Mouse (Mus musculus): ENCODE results near the gene Aicda. TPM values are rescaled to one million over a fixed set of nuclear protein-coding genes. Genes with fewer than 3 reads are reported as not detected.
A peak's percentile ranks its signal among the peaks of the same experiment; 100 is the strongest.

The Aicda gene
- polyA plus RNA-seq, 1 experiment from 2014 or later, result 0.20 TPM

- Histone ChIP-seq H3K36me3 (ENCODE audit: control insufficient read depth, insufficient read depth) (no peaks in the 10 kb centered on the region), H3K4me1 (replicated peaks; ENCODE audit: control insufficient read depth, insufficient read depth, low read length) (no peaks in the 10 kb centered on the region)
Observed at GRCm38 (mm10) chr6:122543574-122543973, 10.0 kb upstream of the Aicda start.

GRCm38 (mm10) chr6:122544672-122545071 is 8.9 kb upstream of the Aicda start:
- Histone ChIP-seq H3K27ac (ENCODE audit: low read length) (no peak overlapping the region), H3K4me3 (replicated peaks; ENCODE audit: low read length) (no peak overlapping the region), H3K4me1 (replicated peaks; ENCODE audit: control insufficient read depth, insufficient read depth, low read length) (no peaks in the 10 kb centered on the region), H3K27me3 (replicated peaks; ENCODE audit: control insufficient read depth, insufficient read depth, low read length) (no peaks in the 10 kb centered on the region), H3K4me2 (ENCODE audit: low read length) (no peak overlapping the region), H3K9ac (replicated peaks; ENCODE audit: low read depth, low read length) (no peak overlapping the region), H3K36me3 (ENCODE audit: control insufficient read depth, insufficient read depth) (no peaks in the 10 kb centered on the region), H3K9me3 (ENCODE audit: control insufficient read depth, low read length) (no peaks in the 10 kb centered on the region)
- ATAC-seq, result no peak
- 100% methylated on average over 1 of the region's 1 CpGs for WGBS

More at GRCm38 (mm10) chr6:122543574-122543973, 10.0 kb upstream of the Aicda start:
- H3K4me3 ChIP-seq (replicated peaks; ENCODE audit: low read length), result no peak overlapping the region
- ATAC-seq, result no peak
- H3K9me3 ChIP-seq (ENCODE audit: control insufficient read depth, low read length), result no peaks in the 10 kb centered on the region
- WGBS, result 87% methylated on average over 5 of the region's 5 CpGs
- H3K4me2 ChIP-seq (ENCODE audit: low read length), result no peak overlapping the region
- no peak overlapping the region for H3K27ac ChIP-seq (ENCODE audit: low read length)
- no peaks in the 10 kb centered on the region for H3K27me3 ChIP-seq (replicated peaks; ENCODE audit: control insufficient read depth, insufficient read depth, low read length)
- no peak overlapping the region for H3K9ac ChIP-seq (replicated peaks; ENCODE audit: low read depth, low read length)

- H3K27ac ChIP-seq (ENCODE audit: low read length), result no peak overlapping the region
- H3K27me3 ChIP-seq (replicated peaks; ENCODE audit: control insufficient read depth, insufficient read depth, low read length), result no peaks in the 10 kb centered on the region
- H3K9me3 ChIP-seq (ENCODE audit: control insufficient read depth, low read length), result no peaks in the 10 kb centered on the region
- WGBS, result 81% methylated on average over 9 of the region's 9 CpGs
- no peak overlapping the region for H3K4me2 ChIP-seq (ENCODE audit: low read length)
- H3K4me3 ChIP-seq (replicated peaks; ENCODE audit: low read length), result no peak overlapping the region
- no peak overlapping the region for H3K9ac ChIP-seq (replicated peaks; ENCODE audit: low read depth, low read length)
- no peaks in the 10 kb centered on the region for H3K36me3 ChIP-seq (ENCODE audit: control insufficient read depth, insufficient read depth)
- ATAC-seq, result no peak
- no peaks in the 10 kb centered on the region for H3K4me1 ChIP-seq (replicated peaks; ENCODE audit: control insufficient read depth, insufficient read depth, low read length)
Observed at GRCm38 (mm10) chr6:122545289-122545882, 8.2 kb upstream of the Aicda start.

- H3K4me3 ChIP-seq (replicated peaks; ENCODE audit: low read length), result no peak overlapping the region
- no peak overlapping the region for H3K9ac ChIP-seq (replicated peaks; ENCODE audit: low read depth, low read length)
- no peaks in the 10 kb centered on the region for H3K9me3 ChIP-seq (ENCODE audit: control insufficient read depth, low read length)
- WGBS, result 79% methylated on average over 10 of the region's 10 CpGs
- ATAC-seq, result no peak
- no peak overlapping the region for H3K27ac ChIP-seq (ENCODE audit: low read length)
- H3K27me3 ChIP-seq (replicated peaks; ENCODE audit: control insufficient read depth, insufficient read depth, low read length), result no peaks in the 10 kb centered on the region
- H3K4me2 ChIP-seq (ENCODE audit: low read length), result no peak overlapping the region
- H3K36me3 ChIP-seq (ENCODE audit: control insufficient read depth, insufficient read depth), result no peaks in the 10 kb centered on the region
- H3K4me1 ChIP-seq (replicated peaks; ENCODE audit: control insufficient read depth, insufficient read depth, low read length), result no peaks in the 10 kb centered on the region
Observed at GRCm38 (mm10) chr6:122545948-122546347, 7.7 kb upstream of the Aicda start.

- H3K4me3 ChIP-seq (replicated peaks; ENCODE audit: low read length), result no peak overlapping the region
- no peak overlapping the region for H3K9ac ChIP-seq (replicated peaks; ENCODE audit: low read depth, low read length)
- no peak overlapping the region for H3K4me2 ChIP-seq (ENCODE audit: low read length)
- H3K36me3 ChIP-seq (ENCODE audit: control insufficient read depth, insufficient read depth), result no peaks in the 10 kb centered on the region
- WGBS, result 75% methylated on average over 6 of the region's 6 CpGs
- no peak for ATAC-seq
- H3K27ac ChIP-seq (ENCODE audit: low read length), result 0 out of 2 replicates have a peak overlapping the region, but pooled peaks have one; percentile 15
- no peaks in the 10 kb centered on the region for H3K27me3 ChIP-seq (replicated peaks; ENCODE audit: control insufficient read depth, insufficient read depth, low read length)
- no peaks in the 10 kb centered on the region for H3K9me3 ChIP-seq (ENCODE audit: control insufficient read depth, low read length)
- peaks cover 4% of the 10 kb centered on the region for H3K4me1 ChIP-seq (replicated peaks; ENCODE audit: control insufficient read depth, insufficient read depth, low read length)
Observed at GRCm38 (mm10) chr6:122554102-122554501, 501 bp downstream of the Aicda start.

- whole genome bisulfite sequencing, result 51% methylated on average over 7 of the region's 7 CpGs
- Histone ChIP-seq H3K4me3 (replicated peaks; ENCODE audit: low read length) (no peak overlapping the region), H3K9ac (replicated peaks; ENCODE audit: low read depth, low read length) (no peak overlapping the region), H3K9me3 (ENCODE audit: control insufficient read depth, low read length) (no peaks in the 10 kb centered on the region), H3K27ac (ENCODE audit: low read length) (no peak overlapping the region), H3K4me2 (ENCODE audit: low read length) (no peak overlapping the region), H3K36me3 (ENCODE audit: control insufficient read depth, insufficient read depth) (no peaks in the 10 kb centered on the region), H3K4me1 (replicated peaks; ENCODE audit: control insufficient read depth, insufficient read depth, low read length) (peaks cover 8% of the 10 kb centered on the region), H3K27me3 (replicated peaks; ENCODE audit: control insufficient read depth, insufficient read depth, low read length) (no peaks in the 10 kb centered on the region)
- no peak for ATAC-seq
Observed at GRCm38 (mm10) chr6:122555266-122555665, 1.7 kb downstream of the Aicda start.

- H3K9me3 ChIP-seq (ENCODE audit: control insufficient read depth, low read length), result no peaks in the 10 kb centered on the region
- H3K4me2 ChIP-seq (ENCODE audit: low read length), result peak overlapping the region; percentile 50
- WGBS, result 24% methylated on average over 15 of the region's 15 CpGs
- no peaks in the 10 kb centered on the region for H3K36me3 ChIP-seq (ENCODE audit: control insufficient read depth, insufficient read depth)
- peaks cover 8% of the 10 kb centered on the region for H3K4me1 ChIP-seq (replicated peaks; ENCODE audit: control insufficient read depth, insufficient read depth, low read length)
- peak; percentile 13; the same call in 1 of the 2 replicates for ATAC-seq
- H3K9ac ChIP-seq (replicated peaks; ENCODE audit: low read depth, low read length), result no peak overlapping the region
- no peaks in the 10 kb centered on the region for H3K27me3 ChIP-seq (replicated peaks; ENCODE audit: control insufficient read depth, insufficient read depth, low read length)
- peak overlapping the region; percentile 30 for H3K4me3 ChIP-seq (replicated peaks; ENCODE audit: low read length)
- no peak overlapping the region for H3K27ac ChIP-seq (ENCODE audit: low read length)
Observed at GRCm38 (mm10) chr6:122556959-122557561, 3.5 kb downstream of the Aicda start.

- peak; percentile 27 for ATAC-seq
- Histone ChIP-seq H3K4me3 (replicated peaks; ENCODE audit: low read length) (peak overlapping the region; percentile 20), H3K9me3 (ENCODE audit: control insufficient read depth, low read length) (no peaks in the 10 kb centered on the region), H3K36me3 (ENCODE audit: control insufficient read depth, insufficient read depth) (no peaks in the 10 kb centered on the region), H3K9ac (replicated peaks; ENCODE audit: low read depth, low read length) (0 out of 2 replicates have a peak overlapping the region, but pooled peaks have one; percentile 19), H3K27me3 (replicated peaks; ENCODE audit: control insufficient read depth, insufficient read depth, low read length) (no peaks in the 10 kb centered on the region), H3K4me1 (replicated peaks; ENCODE audit: control insufficient read depth, insufficient read depth, low read length) (peaks cover 12% of the 10 kb centered on the region), H3K4me2 (ENCODE audit: low read length) (peak overlapping the region; percentile 42), H3K27ac (ENCODE audit: low read length) (no peak overlapping the region)
- 3% methylated on average over 17 of the region's 17 CpGs for WGBS
Observed at GRCm38 (mm10) chr6:122560427-122560826, 6.8 kb downstream of the Aicda start.

- Histone ChIP-seq H3K36me3 (ENCODE audit: control insufficient read depth, insufficient read depth) (no peaks in the 10 kb centered on the region), H3K27ac (ENCODE audit: low read length) (no peak overlapping the region), H3K4me3 (replicated peaks; ENCODE audit: low read length) (no peak overlapping the region), H3K9ac (replicated peaks; ENCODE audit: low read depth, low read length) (0 out of 2 replicates have a peak overlapping the region, but pooled peaks have one; percentile 19), H3K4me2 (ENCODE audit: low read length) (no peak overlapping the region), H3K4me1 (replicated peaks; ENCODE audit: control insufficient read depth, insufficient read depth, low read length) (peaks cover 12% of the 10 kb centered on the region), H3K9me3 (ENCODE audit: control insufficient read depth, low read length) (no peaks in the 10 kb centered on the region), H3K27me3 (replicated peaks; ENCODE audit: control insufficient read depth, insufficient read depth, low read length) (no peaks in the 10 kb centered on the region)
- WGBS, result 88% methylated on average over 20 of the region's 20 CpGs
- peak; percentile 5 for ATAC-seq
Observed at GRCm38 (mm10) chr6:122561005-122561404, 7.4 kb downstream of the Aicda start.

Data from forebrain, embryonic 16.5 days (tissue).